Mouse (Mus musculus): ENCODE results near the gene Olfr1316.

Gene Olfr1316

DNA sequence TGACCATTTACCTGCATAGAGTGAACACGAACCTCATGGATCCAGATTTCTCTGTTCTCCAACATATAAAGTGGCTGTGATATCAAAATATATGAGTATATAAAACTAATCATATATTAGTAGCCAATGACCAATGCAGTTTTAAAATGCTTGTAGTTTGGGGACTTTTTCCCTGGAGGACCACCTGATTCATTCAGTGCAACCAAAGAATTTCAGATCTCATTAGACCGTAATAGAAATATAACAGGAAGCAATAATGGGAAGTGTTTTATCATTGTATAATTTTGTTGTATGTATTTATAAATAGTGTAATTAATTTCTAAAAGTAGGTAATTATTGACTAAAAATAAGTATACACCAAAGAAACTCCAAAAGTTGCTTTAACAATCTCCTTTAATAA, at the start of gene Olfr1316:
Olfr1316 (minus strand) TSS at position 101 of the 400 bp plus-strand sequence.
- DNase-seq (ENCODE audit: low spot score) = no peak

DNA sequence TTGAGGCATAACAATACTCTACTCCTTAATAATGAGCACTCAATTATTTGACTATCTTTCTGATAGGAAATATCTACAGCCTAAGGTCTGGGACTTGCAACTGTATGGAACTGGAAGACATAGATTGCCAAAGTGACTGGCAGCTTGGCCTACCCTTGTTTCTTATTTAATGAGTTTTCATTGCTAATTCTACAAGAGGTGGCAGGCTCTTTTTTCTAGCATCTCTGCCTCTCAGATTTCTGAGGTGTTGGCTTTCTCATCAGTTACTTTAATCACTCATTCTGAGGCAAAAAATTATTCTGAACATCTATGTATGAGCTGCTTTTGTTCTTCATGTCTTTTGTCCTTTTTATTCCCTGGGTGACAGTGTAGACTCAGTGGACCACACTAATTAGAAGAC, 19.1 kb upstream of the Olfr1316 start, which contains the start of gene Olfr1318:
Olfr1318 (plus strand) TSS at position 301 of the 400 bp plus-strand sequence.
- DNase-seq (ENCODE audit: low spot score) = no peak

DNA sequence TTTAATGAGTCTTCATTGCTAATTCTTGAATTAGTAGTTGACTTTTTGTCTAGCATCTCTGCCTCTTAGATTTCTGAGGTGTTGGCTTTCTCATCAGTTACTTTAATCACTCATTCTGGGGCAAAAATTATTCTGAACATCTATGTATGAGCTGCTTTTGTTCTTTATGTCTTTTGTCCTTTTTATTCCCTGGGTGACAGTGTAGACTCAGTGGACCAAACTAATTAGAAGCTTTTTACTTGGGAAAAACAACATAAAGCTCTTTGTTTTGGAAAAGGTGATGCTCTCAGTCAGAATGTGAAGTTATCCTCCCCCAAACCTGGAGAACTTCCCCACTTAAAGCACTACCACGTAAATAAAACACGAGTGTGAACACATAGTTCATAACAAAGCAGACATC, 5.3 kb upstream of the Olfr1316 start, which contains the start of gene Olfr1317:
Olfr1317 (plus strand) TSS at position 301 of the 400 bp plus-strand sequence.
- DNase-seq (ENCODE audit: low spot score) = no peak

GRCm38 (mm10) chr2:112115340-112115739, 19.4 kb downstream of the Olfr1316 start, which contains the start of gene Olfr1315-ps1:
Olfr1315-ps1 (minus strand) TSS chr2:112115440.
- DNase-seq (ENCODE audit: low spot score) = no peak

- DNase-seq (ENCODE audit: low spot score) = no peak
These were observed 38.1 kb downstream of the Olfr1316 start, which contains the start of gene Olfr1314 for GRCm38 (mm10) chr2:112096681-112097080. Olfr1314 (minus strand) TSS chr2:112096781.

GRCm38 (mm10) chr2:112077743-112078142, 57.0 kb downstream of the Olfr1316 start, which contains the start of gene Olfr1313:
Olfr1313 (minus strand) TSS chr2:112077843.
- DNase-seq (ENCODE audit: low spot score) = no peak

Measured in adipocyte (in vitro differentiated cells).